Mouse (Mus musculus) liver, adult 2 months (tissue): ENCODE measurements at regions not wholly inside any gene's neighbourhood (a gene's known extent, or its start where the extent isn't known, plus 50 kb on each side); places are given as distances from the start of the nearest gene placed in this dataset.

ENCODE experiments used
- DNase-seq: peaks from one replicate; pipeline ENCODE4 v3.0.0-alpha.2; 2011; ENCODE audit warnings: low read depth, low spot score; ENCODE audit errors: extremely low read depth
- H3K27ac ChIP-seq: fragments of 200-500 bp; replicated peaks from 2 replicates; pipeline ENCODE4 v1.5.1; 2012; ENCODE audit warnings: low read depth, mild to moderate bottlenecking, control low read depth, inconsistent platforms, low read length; ENCODE audit not compliant: insufficient read depth
- H3K27me3 ChIP-seq: fragments of 200-500 bp; 2 replicates; pipeline ENCODE4 v1.6.1; 2012; ENCODE audit warnings: mild to moderate bottlenecking, moderate library complexity, low read length, inconsistent platforms; ENCODE audit not compliant: control insufficient read depth, insufficient read depth
- H3K36me3 ChIP-seq: fragments of 200-500 bp; 2 replicates; pipeline ENCODE4 v1.6.1; 2012; ENCODE audit warnings: low read length, inconsistent platforms; ENCODE audit not compliant: control insufficient read depth, insufficient read depth
- H3K4me1 ChIP-seq: fragments of 200-500 bp; 2 replicates; pipeline ENCODE4 v1.6.1; 2011; ENCODE audit warnings: low read length; ENCODE audit not compliant: control insufficient read depth, insufficient read depth
- H3K4me3 ChIP-seq: fragments of 200-500 bp; 2 replicates; pipeline ENCODE4 v1.5.1; 2011; ENCODE audit warnings: low read depth, mild to moderate bottlenecking, control low read depth, low read length, moderate library complexity; ENCODE audit not compliant: insufficient read depth
- H3K79me2 ChIP-seq: fragments of 200-500 bp; 2 replicates; pipeline ENCODE4 v1.6.1; 2012; ENCODE audit warnings: inconsistent platforms, mild to moderate bottlenecking, low read length, moderate library complexity; ENCODE audit not compliant: control insufficient read depth, insufficient read depth
- H3K9ac ChIP-seq: fragments of 200-500 bp; 2 replicates; pipeline ENCODE4 v1.6.1; 2012; ENCODE audit warnings: low read depth, mild to moderate bottlenecking, control low read depth, inconsistent platforms, low read length
- CTCF ChIP-seq: fragments of 200-500 bp; IDR thresholded peaks from 2 replicates; pipeline ENCODE4 v1.5.1; 2011; ENCODE audit warnings: low read depth, low read length, control low read depth
- POLR2A ChIP-seq: fragments of 200-500 bp; IDR thresholded peaks from 2 replicates; pipeline ENCODE4 v1.6.1; 2011; ENCODE audit warnings: low read length, control low read depth; ENCODE audit not compliant: insufficient read depth; ENCODE audit errors: extremely low read depth
- WGBS: fragments of 180-500 bp; shearing (Covaris S2); methylation state at CpG from one replicate; pipeline ENCODE4 v1.1.7; 2018; 5-methylcytosine and 5-hydroxymethylcytosine counted together

DNA sequence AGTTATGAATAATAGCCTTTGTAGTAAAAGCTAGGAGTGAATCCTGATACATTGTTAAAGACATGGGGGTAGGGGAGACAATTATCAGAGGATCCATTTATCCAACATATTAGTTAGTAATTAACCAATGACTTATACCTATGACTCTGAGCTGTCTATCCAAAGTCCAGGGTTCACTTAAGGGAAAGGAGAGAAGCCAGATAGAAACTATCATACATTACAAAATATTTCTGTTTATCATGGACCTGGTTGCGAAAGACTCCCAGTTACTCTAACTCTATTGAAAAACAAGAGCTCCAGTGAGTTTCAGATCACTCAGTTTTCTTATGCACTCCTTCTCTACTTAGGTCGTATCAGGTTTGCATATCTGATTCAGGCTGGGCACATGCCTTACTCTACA, 749.3 kb downstream of the H2al1n start:
- DNase-seq: peak; percentile 95
- no peaks in the 10 kb centered on the region for H3K27me3 ChIP-seq
- WGBS: 22% methylated on average over 2 of the region's 2 CpGs
- TF ChIP-seq CTCF (no peak), POLR2A (no peak)
- H3K79me2 ChIP-seq: no peaks in the 10 kb centered on the region
- H3K4me3 ChIP-seq: no peak overlapping the region
- H3K27ac ChIP-seq: peak overlapping the region; percentile 52
- no peaks in the 10 kb centered on the region for H3K36me3 ChIP-seq
- H3K9ac ChIP-seq: no peak overlapping the region
- peaks cover 9% of the 10 kb centered on the region; the same call in 1 of the 2 replicates for H3K4me1 ChIP-seq

DNA sequence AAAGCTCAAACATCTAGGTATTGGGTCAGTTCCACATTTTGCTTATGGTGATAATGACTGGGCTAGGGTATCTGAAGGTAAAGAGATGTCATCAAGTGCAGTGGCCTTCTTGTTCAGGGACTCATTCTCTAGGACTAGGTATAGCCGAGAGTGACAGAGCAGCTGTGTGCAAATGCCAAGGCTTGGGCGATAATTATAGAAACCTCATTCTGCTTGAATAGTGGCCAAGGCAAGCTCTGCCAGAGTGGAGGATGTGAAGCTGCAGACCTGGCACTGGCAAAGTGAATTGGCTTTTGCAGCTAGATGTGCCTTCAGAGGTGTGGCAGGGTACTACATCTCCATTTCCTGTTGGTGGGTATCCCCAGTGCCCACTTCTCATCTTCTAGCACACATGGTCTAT, 796.1 kb downstream of the H2al1n start:
- Histone ChIP-seq H3K79me2 (no peaks in the 10 kb centered on the region), H3K27me3 (no peaks in the 10 kb centered on the region), H3K4me1 (no peaks in the 10 kb centered on the region), H3K27ac (no peak overlapping the region), H3K4me3 (no peak overlapping the region), H3K36me3 (no peaks in the 10 kb centered on the region), H3K9ac (no peak overlapping the region)
- DNase-seq: peak; percentile 16
- no peak for TF ChIP-seq CTCF
- no peak for TF ChIP-seq POLR2A
- WGBS: 51% methylated on average over 2 of the region's 2 CpGs
